Mouse (Mus musculus): ENCODE data around the gene Uck2.

Gene Uck2

DNA sequence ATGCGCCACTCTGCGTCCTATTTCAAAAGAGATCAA lies at the start of gene Uck2:
Gene Uck2 (minus strand): TSS at position 1 of the 36 bp plus-strand sequence.
- no peak for DNase-seq (ENCODE audit: low read depth, low spot score)

- no peak for DNase-seq (ENCODE audit: low read depth, low spot score)
These were observed 46.0 kb upstream of the Uck2 start for GRCm38 (mm10) chr1:167331106-167331505.

DNA sequence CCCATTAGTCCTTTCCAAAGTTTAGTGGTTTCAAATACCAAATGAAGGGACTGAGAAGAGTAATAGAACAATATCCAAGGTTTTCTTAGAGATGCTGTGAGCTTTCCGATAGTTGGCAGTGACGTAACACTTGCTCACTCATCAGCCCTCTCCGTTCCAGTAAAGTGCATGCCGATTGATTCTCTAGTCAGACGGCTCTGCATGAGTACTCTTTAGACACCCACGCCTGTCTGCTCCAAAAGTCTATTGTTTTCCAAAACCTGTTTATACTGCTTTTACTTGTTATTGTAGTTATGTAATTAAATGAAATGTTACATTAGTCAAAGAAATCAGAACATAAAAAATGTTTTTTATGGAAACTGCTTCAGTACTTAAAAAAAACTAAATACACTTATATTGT lies 43.7 kb upstream of the Uck2 start:
- no peak for DNase-seq (ENCODE audit: low read depth, low spot score)

DNA sequence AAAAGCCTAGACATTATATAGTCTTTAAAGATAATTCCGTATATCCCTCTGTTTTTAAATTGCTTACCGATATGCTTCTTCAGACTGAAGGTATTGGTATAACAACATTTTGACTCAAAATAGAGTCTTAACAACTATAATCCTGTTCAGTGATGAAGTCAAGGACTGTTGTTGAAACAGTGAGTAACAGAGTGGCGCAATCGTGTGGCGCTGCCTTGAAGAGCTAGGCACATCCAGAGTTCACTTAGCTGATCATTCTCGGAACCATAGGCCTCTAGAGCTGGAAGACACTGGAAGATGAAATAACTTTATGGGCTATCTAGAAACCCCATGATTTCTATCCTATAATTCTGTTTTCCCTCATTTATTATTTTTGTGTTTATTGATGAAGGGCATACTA lies 36.6 kb upstream of the Uck2 start:
- no peak for DNase-seq (ENCODE audit: low read depth, low spot score)

- no peak for DNase-seq (ENCODE audit: low read depth, low spot score)
These were observed 28.1 kb upstream of the Uck2 start for GRCm38 (mm10) chr1:167313220-167313619.

DNA sequence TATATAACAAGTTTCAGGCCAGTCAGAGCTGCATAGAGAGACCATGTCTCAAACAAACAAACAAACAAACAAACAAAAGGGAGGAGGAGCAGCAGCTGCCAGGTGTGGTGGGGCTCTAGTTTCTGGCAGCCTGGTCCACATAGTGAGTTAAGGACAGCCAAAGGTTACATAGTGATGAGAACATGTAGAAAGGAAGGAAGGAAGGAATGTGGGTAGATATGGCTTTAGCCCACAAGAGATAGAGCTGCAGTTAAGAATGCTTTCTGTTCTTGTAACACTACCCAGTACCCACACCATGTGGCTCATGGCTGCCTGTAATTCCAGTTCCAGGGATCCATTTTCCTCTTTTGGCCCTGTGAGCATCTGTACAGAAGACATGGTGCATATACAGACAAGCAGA lies 27.2 kb upstream of the Uck2 start:
- DNase-seq (ENCODE audit: low read depth, low spot score) = no peak

DNA sequence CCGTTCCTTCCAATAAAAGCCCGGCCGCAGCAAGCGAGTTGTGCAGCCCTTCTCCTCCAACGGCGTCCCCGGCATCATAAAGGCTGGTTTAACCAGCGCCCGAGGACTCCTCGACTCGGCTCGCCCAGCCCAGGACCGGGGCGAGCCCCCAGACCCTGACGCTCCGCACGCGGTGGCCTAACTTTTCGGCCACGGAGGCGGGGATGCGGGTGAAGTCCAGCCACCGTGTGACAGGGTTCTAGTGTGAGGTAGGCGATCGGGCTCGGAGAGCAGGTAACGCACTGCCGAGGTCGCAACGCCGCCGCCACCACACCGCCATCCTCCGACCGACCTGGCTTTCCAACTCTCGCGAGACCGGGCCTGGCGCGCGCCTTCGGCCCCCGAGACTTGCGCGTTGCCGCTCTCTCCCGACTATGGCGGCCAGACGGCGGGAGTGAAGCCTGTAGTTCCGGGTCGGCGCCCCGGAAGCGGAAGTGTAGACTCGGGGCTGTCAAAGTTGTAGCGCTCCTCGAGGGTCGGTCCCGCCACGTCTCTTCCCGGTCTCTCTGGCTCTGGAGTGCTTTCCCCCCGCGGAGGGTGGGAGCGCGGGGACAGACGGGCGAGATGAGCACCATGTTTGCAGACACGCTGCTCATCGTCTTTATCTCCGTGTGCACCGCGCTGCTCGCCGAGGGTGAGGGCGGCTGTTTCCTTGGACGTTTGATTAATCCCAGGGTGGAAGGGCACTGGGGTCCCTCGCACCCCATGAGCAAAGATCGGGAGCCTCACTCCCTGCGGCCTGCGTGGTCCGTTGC lies 23.3 kb upstream of the Uck2 start, which contains the start of gene Tmco1:
Gene Tmco1 (plus strand): TSS at position 118 of the 794 bp plus-strand sequence.
- peak; percentile 98 for DNase-seq (ENCODE audit: low read depth, low spot score)

GRCm38 (mm10) chr1:167307674-167308073 lies 22.6 kb upstream of the Uck2 start:
- no peak for DNase-seq (ENCODE audit: low read depth, low spot score)

DNA sequence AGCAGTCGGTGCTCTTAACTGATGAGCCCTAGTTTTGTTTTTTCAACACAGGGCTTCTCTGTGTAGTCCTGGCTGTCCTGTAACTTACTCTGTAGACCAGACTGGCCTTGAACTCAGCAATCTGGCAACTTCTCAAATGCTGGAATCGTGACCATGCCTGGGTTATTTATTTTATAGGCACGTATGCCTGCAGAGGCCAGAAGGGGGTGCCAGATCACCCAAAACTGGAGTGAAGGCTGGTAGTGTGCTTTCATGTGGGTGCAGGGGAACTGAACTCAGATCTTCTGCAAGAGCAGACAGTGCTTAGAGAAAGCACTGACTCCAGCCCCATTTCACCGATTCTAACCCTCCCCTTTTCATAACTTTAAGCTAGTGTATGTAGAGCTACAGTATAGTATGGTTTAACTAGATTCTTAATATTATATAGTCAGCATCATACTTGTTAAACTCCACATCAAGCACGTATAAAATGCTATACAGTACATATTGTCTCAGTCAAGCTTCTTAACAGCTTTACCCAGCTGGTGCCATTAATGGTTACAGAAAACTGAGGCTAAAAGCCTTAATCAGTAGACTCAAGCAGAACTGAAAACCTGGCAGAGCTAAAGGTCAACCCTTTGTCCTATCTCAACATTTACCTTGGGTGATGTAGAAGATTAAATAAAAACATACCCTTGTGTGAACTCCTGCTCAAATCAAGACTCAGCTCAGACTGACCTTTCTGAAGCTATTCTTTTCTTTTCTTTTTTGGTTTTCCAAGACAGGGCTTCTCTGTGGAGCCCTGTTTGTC lies 21.5 kb upstream of the Uck2 start:
- DNase-seq (ENCODE audit: low read depth, low spot score) = peak; percentile 87

- DNase-seq (ENCODE audit: low read depth, low spot score) = no peak
These were observed 20.5 kb upstream of the Uck2 start for GRCm38 (mm10) chr1:167305501-167306137.

DNA sequence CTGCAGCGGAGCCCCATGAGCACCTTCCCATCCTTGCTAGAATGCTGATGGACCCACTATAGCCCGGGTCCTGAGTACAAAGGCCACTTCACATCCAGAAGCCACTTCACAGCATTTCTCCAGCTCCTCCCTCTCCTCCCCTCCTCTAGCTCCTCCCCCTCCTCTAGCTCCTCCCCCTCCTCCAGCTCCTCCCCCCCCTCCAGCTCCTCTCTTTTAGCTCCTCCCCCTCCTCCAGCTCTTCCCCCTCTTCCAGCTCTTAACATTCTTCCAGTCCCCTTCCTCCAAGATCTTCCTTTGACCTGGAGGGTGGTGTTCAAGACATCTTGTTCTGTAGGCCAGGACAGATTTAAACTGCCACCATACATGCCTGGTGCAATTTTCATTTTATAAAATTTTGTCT lies 15.0 kb upstream of the Uck2 start:
- peak; percentile 88 for DNase-seq (ENCODE audit: low read depth, low spot score)

DNA sequence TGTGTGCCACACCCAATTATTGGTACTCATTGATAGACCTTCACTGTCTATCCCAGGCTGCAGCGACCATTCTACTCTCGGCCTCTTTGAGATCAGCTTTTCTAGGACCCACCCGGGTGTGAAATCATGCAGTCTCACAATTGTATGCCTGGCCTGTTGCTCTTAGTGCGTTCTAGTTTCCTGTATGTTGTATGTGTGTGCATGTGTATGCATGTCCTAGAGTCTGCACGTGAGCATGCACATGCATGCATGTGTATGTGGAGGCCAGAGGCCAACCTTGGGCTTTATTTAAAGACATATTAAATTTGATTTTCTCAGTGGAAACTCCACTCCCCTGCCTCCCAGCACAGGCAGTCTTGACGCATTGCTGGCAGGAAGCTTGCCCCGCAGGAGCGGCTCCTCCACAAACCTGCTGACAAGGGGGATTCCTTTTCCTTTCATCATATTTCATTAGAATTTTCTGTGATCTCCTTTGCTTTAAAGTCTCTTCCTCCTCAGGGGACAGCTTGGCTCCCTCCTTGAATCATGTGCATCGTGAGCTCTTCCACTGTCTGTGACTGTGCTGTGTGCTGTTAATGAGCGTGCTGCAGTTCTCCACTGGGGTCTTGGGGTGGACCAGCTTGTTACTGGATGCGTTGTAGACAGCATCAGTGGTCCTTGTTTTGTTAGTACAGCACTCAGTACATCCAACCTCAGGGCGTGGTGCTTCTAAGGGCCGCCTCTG lies 10.7 kb upstream of the Uck2 start:
- no peak for DNase-seq (ENCODE audit: low read depth, low spot score)

DNA sequence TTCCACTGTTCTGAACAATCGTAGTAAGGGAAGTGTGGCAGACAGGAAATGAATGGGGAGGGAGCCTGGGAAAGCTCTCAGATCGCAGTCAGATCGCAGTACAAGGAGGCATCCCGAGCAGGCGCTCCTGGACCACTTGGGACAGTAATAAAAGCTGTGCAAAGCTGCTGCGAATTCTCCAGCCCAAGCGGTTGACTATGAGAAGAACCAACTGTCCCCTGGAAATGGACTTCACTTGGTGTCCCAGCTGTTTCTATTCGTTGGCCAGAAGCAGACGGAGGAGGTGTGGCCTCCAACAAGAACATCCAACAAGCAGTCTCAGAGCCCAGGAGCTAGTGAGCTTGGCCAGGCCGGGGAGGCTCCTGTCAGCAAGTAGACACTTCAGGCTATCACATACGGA lies 7.3 kb upstream of the Uck2 start:
- DNase-seq (ENCODE audit: low read depth, low spot score) = no peak

DNA sequence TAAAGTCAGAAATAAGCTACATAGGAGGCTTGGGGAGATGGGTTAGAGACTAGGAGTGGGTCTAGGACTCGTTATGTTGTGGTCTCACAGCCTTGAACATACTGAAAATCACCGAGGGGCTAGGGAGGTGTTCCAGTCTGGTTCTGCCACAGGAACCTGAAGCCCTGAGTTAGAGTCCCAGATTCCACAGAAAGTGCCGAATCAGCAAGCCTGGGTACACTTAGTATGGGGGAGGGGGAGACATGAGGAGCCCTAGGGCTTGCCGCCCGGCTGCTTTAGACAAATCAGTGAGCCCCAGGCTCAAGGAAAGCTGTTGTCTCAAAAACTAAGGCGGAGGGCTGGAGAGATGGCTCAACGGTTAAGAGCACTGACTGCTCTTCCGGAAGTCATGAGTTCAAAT lies 6.5 kb upstream of the Uck2 start:
- DNase-seq (ENCODE audit: low read depth, low spot score) = no peak

DNA sequence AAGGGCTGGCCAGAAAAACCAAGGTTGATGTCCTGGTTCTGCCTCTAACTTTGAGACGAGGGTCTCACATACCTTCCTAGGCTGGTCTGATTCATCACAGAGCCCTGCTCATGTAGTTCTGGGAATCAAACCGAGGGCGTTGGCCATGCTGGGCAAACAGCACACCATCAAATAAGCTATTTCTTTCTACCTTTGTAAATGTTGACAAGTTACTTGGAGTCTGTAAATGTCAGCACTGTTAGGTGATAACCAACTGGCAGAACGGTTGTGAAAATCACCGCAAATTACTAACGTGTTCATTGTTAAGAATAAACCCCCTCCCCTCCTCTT lies 5.1 kb upstream of the Uck2 start:
- DNase-seq (ENCODE audit: low read depth, low spot score) = no peak

DNA sequence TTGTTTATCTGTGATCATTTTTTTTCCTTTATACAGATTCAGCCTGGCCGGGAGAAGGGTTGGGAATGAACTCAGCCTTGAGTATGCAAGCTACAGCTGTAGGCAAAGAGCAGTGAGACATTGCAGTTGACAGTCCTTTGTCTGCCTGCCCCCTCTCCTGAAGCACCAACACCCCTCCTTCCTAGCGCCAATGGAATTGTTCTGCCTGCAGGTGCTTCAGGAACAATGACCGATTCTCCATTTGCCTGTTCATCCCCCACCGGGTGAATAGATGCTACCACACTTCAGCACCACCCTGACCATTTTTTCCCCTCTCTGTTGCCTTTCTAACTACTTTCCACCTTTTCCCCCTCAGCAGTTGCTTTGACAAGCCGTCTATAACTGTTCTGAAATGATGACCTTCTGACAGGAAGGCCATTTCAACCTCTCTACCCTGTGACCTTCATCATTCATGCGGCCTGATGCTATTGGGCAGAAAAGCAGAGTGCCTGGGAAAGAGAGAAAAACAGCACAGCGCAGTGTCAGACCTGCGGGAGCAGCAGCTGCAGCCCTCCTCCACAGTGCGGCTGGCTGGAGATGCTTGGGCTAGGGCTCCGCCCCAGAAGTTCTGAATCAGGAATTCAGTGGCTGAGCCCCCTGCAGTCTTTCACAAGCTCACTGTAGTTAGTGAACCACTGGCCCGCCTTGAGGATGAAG lies 4.6 kb upstream of the Uck2 start:
- peak; percentile 90 for DNase-seq (ENCODE audit: low read depth, low spot score)

DNA sequence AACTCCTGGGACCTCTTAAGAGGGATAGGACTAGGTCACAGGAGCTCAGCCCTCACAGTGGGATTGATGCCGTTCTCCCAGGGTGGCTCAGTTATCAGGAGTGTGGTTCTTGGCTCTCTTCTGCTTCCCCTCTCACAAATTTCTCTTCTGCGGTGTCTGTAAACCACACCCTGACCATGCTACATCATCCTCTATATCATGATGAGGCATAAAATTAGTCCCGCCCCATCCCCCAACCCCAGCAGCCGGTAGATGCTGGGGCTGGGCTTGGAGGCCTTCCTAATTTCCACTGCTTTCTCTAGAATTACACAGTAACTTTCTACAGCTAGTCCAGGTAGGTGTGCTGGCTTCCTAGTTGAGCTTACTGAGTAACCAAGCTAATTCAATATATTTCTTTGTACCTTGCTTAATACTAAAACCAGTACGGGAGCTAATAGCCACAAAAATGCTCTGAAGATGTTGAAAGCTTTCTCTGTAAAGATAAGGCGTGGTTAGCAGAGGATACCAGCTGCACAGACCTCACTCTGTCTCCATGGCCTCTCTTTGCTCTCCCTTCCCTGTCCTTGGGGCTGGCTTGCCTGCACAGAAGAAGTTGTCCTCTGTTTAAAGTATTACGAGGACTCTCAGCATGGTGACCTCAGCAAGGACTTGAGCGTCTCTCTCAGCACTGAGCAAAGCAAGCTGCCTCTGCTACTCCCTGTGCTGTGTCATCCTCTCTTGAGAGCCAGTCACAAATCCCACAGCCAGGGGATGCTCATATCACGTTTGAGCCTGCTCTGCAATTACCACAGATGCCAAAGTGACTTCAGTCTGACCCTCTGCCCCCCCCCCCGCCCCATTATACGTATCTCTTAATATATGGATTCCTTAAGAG lies 3.8 kb upstream of the Uck2 start:
- DNase-seq (ENCODE audit: low read depth, low spot score) = no peak

DNA sequence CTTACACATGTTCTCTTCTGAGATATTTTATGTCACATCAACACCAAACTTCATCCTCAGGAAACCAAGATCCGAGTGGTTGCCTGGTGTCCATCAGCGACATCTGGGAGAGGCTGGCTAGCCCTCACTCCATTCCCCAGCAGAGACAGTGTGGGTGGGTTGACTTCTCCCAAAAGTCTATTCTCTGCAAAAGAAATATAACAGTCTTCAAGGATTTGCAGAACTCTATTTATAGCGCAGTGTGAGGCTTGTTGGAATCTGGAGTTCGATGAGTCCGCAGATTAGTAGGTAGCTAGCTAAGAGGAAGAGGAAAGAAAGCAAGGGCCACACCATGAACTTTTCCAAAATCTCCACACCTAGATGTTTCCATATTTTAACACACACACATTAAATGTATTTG lies 2.0 kb upstream of the Uck2 start:
- DNase-seq (ENCODE audit: low read depth, low spot score) = no peak

DNA sequence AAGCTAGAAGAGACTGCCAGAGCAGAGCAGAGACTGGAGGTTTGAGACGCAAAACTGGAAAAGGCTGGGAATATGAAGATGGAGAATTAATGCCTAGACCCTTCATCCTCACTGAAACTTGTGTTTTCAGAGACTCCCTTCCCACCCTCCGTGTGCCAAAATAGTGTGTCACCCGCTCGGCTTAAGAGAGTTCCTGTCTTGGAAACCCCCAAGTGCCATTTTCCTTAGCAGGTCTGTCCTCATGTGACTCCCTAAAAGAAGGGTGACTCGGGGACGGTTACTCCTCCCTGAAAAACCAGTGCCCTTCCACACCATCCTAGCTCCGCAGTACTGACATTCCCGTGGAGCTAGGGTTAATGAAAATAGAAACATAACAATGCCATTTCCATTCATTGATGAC lies 236 bp upstream of the Uck2 start:
- no peak for DNase-seq (ENCODE audit: low read depth, low spot score)

DNA sequence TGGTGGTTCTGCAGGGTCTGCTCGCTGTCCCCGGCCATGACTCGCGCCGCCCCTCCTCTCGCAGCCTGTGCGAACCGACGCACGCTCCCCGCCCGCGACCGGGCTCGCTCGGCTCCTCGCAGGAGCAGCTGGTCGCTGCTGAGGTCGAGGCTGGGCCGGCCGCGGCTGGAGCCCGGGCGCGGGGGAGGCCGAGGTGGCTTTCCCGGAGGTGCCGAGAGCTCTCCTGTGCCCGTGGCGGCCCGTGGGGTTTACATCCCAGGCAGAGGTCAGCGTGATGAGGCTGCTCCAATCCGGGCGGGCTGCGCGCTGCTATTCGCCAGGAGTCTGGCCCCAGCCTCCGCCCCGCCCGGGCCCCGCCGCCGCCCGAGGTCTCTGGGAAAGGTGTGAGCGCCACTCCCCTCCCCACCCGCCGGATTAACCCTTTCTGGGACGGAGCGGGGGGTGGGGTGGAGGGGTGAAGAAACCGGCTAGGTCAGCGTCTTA lies 242 bp downstream of the Uck2 start:
- DNase-seq (ENCODE audit: low read depth, low spot score) = peak; percentile 93

DNA sequence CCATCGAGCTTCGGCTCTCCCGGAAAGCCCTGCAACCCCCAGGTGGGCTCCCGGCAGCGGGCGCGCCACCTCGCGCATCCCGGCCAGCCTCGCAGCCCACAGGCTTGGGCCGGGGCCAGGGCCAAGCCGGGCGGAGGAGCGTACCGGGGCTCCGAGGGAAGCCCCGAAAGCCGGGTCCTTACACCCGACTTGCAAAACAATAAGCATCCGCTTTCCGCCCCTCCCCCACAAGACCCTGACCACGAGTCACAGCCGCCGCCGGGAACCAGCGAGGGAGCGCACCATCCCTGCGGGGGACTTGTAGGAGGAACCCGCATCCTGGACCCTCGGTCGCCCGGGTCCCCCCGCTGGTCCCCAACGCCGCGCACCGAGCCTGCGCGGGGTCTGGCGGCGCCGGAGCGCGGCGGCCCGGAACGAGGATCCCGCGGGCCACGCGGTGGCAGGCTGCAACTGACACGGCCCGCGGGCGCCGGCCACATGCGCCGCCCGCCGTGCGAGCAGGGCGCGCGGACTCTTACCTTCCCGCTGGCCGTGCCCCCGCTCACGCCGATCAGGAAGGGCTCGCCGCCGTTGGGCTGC lies 773 bp downstream of the Uck2 start:
- peak; percentile 82 for DNase-seq (ENCODE audit: low read depth, low spot score)

Measured in R1 (cell line).